Mouse (Mus musculus) heart, postnatal 36 days (tissue): ENCODE results near the gene Slc16a2. TPM values are rescaled to one million over a fixed set of nuclear protein-coding genes. Genes with fewer than 3 reads are reported as not detected.

Experiments
- DNase-seq, 2 experiments: peaks; one replicate each; pipeline ENCODE4 v3.0.0; 2021 to 2022
- intact Hi-C: fragments of 180-260 bp; cut with DNase I; formaldehyde crosslinking; loops from one replicate; pipeline ENCODE4 v1.15.1; 2025
- total RNA-seq, 2 experiments: library from RNA; stranded (reverse); gene quantifications; 2 replicates each; pipeline ENCODE4 v1.2.3; 2021

Slc16a2 gene
- total RNA-seq, 2 experiments from 2014 or later: 6.6 to 7.5 TPM

GRCm38 (mm10) chrX:103741215-103742056, 80.3 kb downstream of the Slc16a2 start:
- intact Hi-C loops: no loop called here
- DNase-seq: peak; percentile 50 to 61

DNA sequence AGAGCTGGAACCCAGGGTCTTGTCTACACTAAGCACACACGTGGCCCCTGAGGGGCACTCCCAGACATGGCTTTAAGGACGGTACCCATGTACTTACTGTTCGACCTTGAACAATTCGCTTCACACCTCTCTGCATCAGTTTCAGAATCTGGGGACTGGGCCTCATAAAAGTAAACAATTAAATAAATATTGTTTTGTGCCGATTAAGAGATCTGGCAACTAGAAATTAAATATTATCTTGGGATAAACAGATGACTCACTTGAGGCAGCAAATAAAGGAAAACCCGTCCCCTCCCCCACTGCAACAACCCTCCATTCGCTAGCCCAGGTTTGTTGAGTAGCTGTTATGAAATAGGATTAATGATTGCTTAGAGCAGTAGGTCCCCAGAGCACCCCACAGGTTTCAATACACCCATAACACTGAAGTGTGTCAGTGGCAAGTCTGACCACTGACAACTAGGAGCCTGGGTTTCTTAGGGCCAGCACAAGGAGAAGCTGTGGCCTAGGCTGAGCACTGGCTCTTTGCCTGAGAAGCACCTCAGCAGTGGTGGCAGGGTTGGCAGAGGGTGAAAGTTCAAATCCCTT, 87.7 kb downstream of the Slc16a2 start:
- intact Hi-C loops: no loop called here
- no peak for DNase-seq

DNA sequence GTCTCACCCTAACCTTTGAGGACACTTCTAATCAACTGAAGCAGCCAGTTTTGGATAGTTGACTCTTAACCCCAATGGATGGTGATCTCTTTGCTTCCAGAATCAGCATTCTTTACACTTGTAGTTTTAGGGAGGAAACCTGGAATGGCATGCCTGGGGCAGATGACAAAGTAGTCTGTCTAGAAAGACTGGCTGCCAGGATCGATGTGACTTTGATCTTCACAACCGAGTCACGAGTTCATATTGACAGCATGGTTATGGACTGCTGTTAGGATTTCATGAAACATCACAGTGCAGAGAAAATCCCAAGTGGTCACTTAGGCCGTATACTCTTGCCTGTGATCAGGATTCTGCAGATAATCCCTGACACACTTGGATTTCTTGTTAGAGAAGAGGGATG, 88.7 kb downstream of the Slc16a2 start:
- DNase-seq: no peak
- intact Hi-C loops: no loop called here

DNA sequence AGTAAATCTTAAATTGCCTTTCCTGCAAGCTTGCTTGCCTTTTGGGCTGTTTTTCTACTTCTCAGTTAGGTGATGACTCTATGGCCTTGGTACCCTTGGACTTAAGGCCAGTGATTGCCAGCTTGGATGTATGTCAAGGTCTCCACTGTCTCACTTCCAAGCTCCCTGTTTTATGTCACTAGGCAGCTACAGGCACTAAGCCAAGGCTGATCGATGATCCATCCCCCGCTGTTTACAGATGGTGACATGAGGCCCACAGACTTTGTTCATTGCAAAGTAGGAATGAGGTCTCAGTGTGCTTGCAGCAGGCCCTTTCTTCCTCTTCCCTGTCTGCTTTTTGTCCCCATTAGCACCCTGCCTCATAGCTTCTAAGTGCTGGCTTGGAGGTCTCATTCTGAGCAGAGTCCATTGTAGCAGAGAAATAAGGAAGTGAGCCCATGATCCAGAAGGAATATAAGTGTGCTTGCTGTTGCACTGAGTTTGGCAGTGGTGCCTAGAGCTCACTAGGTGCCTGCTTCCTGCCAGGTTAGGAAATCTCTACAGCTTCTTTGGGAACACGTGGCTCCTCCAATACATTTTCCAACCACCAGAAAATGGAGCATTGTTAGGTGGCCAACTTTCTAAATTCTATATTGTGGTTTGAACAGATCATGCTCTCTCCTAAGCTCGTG, 89.6 kb downstream of the Slc16a2 start:
- intact Hi-C loops: no loop called here
- DNase-seq: no peak

DNA sequence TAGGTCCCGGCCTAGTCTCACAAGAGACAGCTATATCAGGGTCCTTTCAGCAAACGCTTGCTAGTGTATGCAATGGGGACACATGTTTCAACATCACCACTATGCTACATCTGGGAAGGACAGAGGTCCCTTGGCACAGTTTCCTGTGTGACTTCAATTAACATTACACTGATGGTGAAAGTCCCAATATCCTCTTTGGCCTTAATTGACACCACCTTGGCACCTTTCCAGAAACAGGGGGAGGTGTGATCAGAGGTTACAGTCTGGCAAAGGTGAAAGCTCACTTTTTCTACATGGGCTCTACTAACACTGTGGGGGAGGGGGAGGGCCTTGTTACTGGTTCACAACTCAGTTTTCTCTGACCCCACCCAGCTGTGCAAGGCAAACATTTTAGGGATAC, 99.3 kb downstream of the Slc16a2 start:
- no peak for DNase-seq
- intact Hi-C loops: no loop called here

DNA sequence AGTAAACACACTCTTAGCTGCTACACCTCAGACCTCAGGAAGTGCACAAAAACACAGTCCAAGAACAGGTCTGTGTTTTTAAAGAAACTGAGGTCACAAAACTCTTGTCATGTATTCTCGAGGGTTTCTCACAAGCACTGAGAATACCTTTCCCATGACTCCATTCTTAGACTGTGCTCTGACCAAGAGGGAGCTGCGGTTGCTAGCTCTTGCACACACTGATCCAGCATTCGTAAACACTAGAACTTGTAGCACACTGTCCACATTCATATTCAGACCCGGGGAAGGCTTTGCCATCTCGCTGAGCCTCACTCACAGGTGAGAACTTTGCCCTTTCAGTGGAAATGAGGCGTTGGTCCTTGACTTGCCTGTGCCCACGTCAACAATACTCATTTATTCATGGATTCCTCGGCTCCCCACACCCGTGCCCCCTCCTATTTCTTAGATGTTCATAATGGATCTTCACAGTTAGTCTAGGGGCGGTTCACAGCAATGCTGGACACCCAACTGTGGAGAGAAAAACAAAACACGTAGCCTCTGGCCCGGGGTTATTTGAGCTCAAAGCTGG, 102.1 kb downstream of the Slc16a2 start:
- intact Hi-C loops: no loop called here
- DNase-seq: no peak

DNA sequence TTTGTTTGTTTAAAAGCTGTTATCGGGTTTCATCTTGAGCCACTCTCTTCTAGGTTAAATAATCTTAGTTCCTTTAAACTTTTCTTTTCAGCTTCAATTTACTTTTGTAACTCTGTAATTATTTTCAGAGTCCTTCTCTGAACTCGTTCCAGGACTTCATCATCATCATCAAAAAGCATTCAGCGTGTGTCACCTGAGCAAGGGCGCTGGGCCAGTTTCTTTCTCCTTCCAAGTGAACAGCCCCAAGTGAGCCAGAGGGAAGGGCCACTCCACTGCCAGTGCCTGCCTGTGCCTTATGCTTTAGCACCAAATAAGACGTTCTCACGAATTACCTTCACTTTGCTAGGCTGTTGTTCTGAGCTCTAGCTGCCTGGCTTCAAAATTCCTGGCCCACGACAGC, 108.9 kb downstream of the Slc16a2 start:
- no peak for DNase-seq
- intact Hi-C loops: no loop called here

DNA sequence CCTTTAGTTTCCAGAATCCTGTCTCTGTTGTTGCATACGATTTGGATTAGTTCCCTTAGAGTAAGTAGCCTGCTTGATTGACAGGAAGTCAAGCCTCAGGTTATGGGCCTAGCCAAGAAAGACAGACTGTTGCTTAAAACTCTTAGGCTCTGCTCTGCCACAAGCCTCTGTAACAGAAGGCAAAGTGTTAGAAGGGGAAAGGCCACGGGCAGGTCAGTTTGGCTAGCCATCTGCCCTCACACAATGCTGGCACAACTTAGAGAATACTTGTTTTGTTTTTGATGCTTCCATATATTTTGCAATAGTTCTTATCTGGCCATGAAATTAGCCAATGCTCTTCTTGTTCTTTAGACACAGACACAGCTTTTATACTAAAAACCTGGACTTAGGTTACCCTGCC, 112.1 kb downstream of the Slc16a2 start:
- DNase-seq: no peak
- intact Hi-C loops: loop anchor here (5.0 kb wide), 1 partner anchor 48 kb away; no protein-coding TSS in a partner anchor

DNA sequence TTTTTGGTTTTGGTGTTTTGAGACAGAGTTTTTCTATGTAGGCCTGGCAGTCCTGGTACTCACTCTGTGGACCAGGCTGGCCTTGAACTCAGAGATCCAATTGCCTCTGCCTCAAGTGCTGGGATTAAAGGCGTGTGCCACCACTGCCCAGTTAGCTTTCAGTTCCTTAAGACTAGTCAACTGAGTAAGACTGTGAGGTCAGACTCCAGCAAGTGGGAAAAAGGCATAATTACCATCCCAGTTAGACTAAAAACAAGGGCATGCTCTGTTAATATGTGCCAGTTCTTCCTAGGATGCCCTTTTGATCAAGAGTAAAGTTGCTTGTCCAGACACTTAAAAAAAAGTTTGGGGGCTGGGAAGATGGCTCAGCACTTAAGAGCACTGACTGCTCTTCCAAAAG, 113.2 kb downstream of the Slc16a2 start:
- DNase-seq: no peak
- intact Hi-C loops: loop anchor here (5.0 kb wide), 1 partner anchor 49 kb away; no protein-coding TSS in a partner anchor

DNA sequence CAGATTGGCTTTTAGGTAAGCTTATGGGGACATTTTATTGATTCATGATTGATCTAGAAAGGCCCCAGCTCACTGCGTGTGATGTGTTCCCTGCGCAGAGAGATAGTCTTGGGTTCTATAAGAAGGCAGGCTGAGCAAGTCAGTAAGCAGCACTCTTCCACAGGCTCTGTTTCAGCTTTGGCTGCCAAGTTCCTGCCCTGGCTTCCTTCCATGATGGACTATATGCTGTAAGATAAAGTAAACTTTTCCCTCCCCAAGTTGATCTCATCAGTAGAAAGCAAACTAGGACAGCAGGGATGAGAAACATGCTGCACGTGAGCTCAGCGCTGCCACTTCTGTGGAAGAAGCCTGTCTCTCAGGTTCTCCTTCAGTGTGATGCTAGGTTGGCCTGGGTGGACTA, 117.2 kb downstream of the Slc16a2 start:
- intact Hi-C loops: loop anchor here (5.0 kb wide), 1 partner anchor 53 kb away; no protein-coding TSS in a partner anchor
- DNase-seq: no peak

GRCm38 (mm10) chrX:103704024-103704423, 117.8 kb downstream of the Slc16a2 start:
- intact Hi-C loops: no loop called here
- no peak for DNase-seq

GRCm38 (mm10) chrX:103697796-103698195, 124.0 kb downstream of the Slc16a2 start:
- intact Hi-C loops: loop anchor here (5.0 to 10.0 kb wide), 2 partner anchors 220 to 287 kb away; partner anchors contain the start of gene Rlim
- no peak for DNase-seq

DNA sequence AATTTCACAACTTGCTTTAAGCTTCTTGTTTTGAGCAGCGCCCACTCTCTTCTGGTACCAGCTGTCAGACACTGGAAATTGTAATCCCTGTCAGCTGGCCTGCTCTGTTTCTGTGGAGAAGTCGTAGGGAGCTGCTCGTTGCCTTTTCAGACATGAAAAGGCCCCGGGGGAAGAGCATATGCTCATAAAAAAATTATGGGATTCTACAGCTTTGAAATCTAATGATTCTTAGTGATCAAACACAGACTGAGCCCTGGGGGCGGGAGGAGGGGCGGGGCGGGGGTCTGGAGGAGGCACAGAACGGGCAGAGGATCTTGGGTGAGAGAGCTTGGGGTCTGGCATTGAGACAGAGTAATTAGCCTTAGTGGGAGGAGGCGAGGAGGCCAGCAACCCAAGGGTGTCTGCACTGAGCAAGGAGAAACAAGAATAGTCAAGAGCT, 125.7 kb downstream of the Slc16a2 start:
- intact Hi-C loops: loop anchor here (5.0 to 10.0 kb wide), 2 partner anchors 221 to 289 kb away; partner anchors contain the start of gene Rlim
- no peak for DNase-seq

DNA sequence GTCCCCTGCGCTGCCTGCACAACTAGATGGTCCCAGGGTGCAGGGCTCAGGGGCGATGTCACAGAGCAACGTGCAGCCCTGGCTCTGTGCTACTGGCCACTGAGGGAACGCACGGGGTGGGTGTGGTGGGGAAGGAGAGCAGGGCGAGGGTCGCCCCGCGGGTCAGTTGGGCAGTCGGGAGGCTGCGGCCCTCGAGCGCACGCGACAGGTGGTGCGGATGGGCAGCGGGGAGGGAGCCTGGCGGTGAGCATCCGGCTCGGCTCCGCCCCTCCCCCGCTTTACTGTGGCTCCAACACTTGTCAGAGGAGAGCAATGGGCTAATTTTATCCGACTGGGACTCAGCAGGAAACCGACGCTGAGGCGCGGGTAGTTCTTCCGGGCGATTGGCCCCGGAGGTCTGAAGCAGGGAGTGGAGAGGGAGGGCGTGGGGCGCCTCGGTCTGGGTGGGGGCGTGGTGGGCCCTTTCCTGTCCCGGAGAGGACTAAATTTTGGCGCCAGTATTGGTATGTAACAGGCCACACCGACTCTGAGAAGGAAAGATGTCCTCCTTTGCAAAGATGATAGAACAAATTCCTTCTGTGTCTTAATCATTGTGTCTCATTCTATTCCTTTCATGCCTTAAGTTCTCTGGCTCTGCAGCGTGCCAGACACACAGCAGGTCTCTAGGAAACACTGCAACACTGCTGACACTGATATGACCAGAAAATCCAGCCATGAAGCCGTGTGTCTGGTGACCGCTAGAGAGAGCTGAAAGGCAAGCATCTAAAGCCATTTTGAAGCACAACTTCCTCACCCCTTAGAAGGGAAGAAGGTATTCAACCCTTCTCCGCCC, 126.4 kb downstream of the Slc16a2 start:
- DNase-seq: peak; percentile 43 to 56
- intact Hi-C loops: loop anchor here (1.0 to 10.0 kb wide), 4 partner anchors 127 to 289 kb away; partner anchors contain the start of gene Rlim

GRCm38 (mm10) chrX:103694787-103695164, 127.0 kb downstream of the Slc16a2 start:
- no peak for DNase-seq
- intact Hi-C loops: loop anchor here (1.0 to 10.0 kb wide), 5 partner anchors 72 to 290 kb away; partner anchors contain the start of gene Rlim

GRCm38 (mm10) chrX:103694381-103694780, 127.4 kb downstream of the Slc16a2 start:
- intact Hi-C loops: loop anchor here (2.0 to 10.0 kb wide), 3 partner anchors 72 to 290 kb away; partner anchors contain the start of gene Rlim
- no peak for DNase-seq

DNA sequence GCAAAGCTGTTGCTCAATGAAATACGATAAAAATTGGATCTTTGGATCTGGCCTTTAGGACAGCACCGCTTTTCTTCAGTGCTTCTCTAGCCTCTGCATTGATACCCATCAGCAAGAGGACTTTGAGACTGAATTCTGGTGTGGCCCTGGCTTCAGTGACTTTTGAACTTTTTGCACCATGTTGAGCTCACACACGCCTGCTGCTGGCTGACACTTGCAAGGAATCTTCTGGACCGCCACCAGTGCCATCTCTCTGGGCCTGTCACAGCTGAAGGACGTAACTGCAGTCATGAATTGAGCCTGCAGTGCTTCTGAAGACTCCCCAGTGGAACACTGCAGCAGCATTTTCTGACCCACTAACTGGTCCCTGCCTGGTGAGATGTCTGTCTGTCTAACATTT, 128.9 kb downstream of the Slc16a2 start:
- no peak for DNase-seq
- intact Hi-C loops: loop anchor here (5.0 to 10.0 kb wide), 2 partner anchors 71 to 292 kb away; partner anchors contain the start of gene Rlim

- intact Hi-C loops: no loop called here
- no peak for DNase-seq
Observed at GRCm38 (mm10) chrX:103688551-103688950, 133.2 kb downstream of the Slc16a2 start.

DNA sequence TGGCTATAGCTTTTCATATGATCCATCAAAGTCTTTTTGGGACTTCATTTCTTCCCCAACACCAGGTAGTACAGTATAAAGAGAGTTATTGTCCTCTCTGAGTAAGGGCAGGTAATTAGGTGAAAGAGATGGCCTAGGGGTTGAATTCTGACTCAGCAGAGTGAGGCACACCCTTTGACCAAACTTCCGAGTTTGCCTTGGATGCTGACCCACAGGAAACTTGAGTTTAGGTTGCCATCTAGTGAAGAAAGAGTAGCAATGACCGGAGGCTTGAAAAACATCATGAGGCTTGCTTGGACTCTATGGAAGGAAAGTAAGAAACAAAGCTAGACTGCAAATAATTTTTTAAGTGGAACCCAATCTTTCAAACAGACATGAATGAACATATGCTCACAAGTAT, 147.1 kb downstream of the Slc16a2 start:
- intact Hi-C loops: loop anchor here (2.0 kb wide), 1 partner anchor 190 kb away; no protein-coding TSS in a partner anchor
- peak in 1 of 2 experiments; percentile 9 for DNase-seq
